Mouse (Mus musculus): ENCODE results near the gene Zyg11a.

Zyg11a gene

GRCm38 (mm10) chr4:108144880-108145279 is 73.0 kb downstream of the Zyg11a start, which contains the start of gene Scp2:
Gene Scp2 (minus strand): TSS chr4:108144998.
- WGBS, result 87% methylated on average over 1 of the region's 1 CpGs

- 90% methylated on average over 2 of the region's 2 CpGs for WGBS
These were observed 74.7 kb downstream of the Zyg11a start for GRCm38 (mm10) chr4:108143178-108143577.

- WGBS, result 91% methylated on average over 5 of the region's 5 CpGs
These were observed 80.9 kb downstream of the Zyg11a start for GRCm38 (mm10) chr4:108136938-108137337.
